Mouse (Mus musculus) erythroblast, embryonic 14.5 days (primary cell): ENCODE results near the gene Vps13c.

Experiments
- GATA1 ChIP-seq: IDR thresholded peaks from 2 replicates; pipeline ENCODE4 v1.6.1; 2012; ENCODE audit warnings: low read length, inconsistent platforms, mixed read lengths
- TAL1 ChIP-seq: IDR thresholded peaks from 3 replicates; pipeline ENCODE4 v1.6.1; 2012; ENCODE audit warnings: low read length, inconsistent platforms, mixed read lengths

- TF ChIP-seq GATA1 (no peak), TAL1 (no peak)
Measured at GRCm38 (mm10) chr9:67811116-67811515, 29.1 kb upstream of the Vps13c start.
